Mouse (Mus musculus) kidney, postnatal 10 days (tissue): ENCODE measurements around the gene Pif1.

Experiments
- DNase-seq: peaks from one replicate; pipeline ENCODE4 v3.0.0; 2021; ENCODE audit warnings: mixed read lengths

Gene Pif1

GRCm38 (mm10) chr9:65641446-65642052 is 54.6 kb downstream of the Pif1 start:
- DNase-seq = no peak

GRCm38 (mm10) chr9:65642546-65642945 is 55.6 kb downstream of the Pif1 start:
- DNase-seq = no peak

- DNase-seq = no peak
Measured at GRCm38 (mm10) chr9:65644960-65645359, 58.0 kb downstream of the Pif1 start.
